Mouse (Mus musculus): ENCODE results near the gene Wwox. TPM values are rescaled to one million over a fixed set of nuclear protein-coding genes. Genes with fewer than 3 reads are reported as not detected.

Wwox gene
- total and polyA plus RNA-seq, 3 experiments, result 7.6 to 61.8 (median 12.2) TPM

DNA sequence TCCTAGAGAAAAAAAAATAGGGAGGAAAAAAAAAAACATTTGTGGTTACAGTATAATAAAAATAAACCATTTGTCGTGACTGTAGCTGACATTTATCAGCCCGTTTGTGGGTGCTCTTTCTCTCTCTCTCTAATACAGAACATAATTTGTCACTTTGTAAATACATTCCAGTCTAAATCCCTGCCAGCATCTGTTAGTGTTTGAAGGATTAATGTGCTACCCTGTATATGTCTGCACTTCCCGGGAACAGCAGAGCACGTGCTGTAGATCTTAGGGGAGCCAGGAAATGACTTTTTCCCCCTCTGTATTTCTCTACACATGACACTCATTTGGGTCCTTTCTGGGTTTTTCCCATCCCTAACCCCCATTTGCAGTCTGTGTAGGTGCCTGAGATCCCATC, 219.0 kb downstream of the Wwox start:
- DNase-seq (ENCODE audit: low read depth, low spot score), result no peak
- Histone ChIP-seq H3K4me1 (ENCODE audit: control insufficient read depth in 1 of 2, insufficient read depth in 2 of 2, low read length in 2 of 2) (no peaks in the 10 kb centered on the region), H3K27me3 (ENCODE audit: control insufficient read depth in 1 of 2, insufficient read depth in 2 of 2, low read length in 2 of 2) (no peaks in the 10 kb centered on the region), H3K79me2 (ENCODE audit: control insufficient read depth, insufficient read depth, low read length, poor library complexity) (no peaks in the 10 kb centered on the region), H3K27ac (ENCODE audit: control insufficient read depth, low read depth, low read length) (no peak overlapping the region), H3K9me3 (replicated peaks; ENCODE audit: insufficient read depth, low read length) (no peaks in the 10 kb centered on the region), H3K9ac (ENCODE audit: control insufficient read depth, low read depth, low read length, poor library complexity, severe bottlenecking) (no peak overlapping the region), H3K4me3 (ENCODE audit: control insufficient read depth in 1 of 2, insufficient read depth in 1 of 2, low read depth in 2 of 2, low read length in 2 of 2) (no peak overlapping the region), H3K36me3 (ENCODE audit: control insufficient read depth in 1 of 2, insufficient read depth in 2 of 2, low read length in 2 of 2) (no peaks in the 10 kb centered on the region)
- no peak for TF ChIP-seq TCF12 (IDR thresholded peaks at IDR 0.05; ENCODE audit: low read depth, low read length)
- no peak for TF ChIP-seq CHD2 (IDR thresholded peaks at IDR 0.05; ENCODE audit: low read length)
- no peak for TF ChIP-seq SMC3 (IDR thresholded peaks at IDR 0.05; ENCODE audit: low read depth, low read length)

DNA sequence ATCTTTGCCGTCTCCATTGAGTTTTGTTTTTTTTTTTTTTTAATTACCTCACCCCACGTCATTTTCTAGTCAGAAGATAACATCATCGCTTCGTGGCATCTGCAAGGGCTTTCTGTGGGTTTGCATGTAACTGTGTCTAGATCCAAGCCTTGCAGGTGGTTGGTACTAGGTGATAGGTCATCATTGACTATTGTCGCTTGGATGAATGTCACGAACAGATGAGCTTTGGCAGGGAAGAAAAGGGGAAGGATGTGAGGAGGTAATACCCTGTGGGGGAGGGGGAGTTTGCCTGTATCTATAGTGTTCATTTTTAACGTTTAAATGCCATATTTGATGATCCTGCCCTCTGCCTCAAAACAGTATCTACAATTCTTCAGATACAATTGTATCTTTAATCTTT, 223.6 kb downstream of the Wwox start:
- Histone ChIP-seq H3K27me3 (ENCODE audit: control insufficient read depth in 1 of 2, insufficient read depth in 2 of 2, low read length in 2 of 2) (no peaks in the 10 kb centered on the region), H3K9ac (ENCODE audit: control insufficient read depth, low read depth, low read length, poor library complexity, severe bottlenecking) (no peak overlapping the region), H3K27ac (ENCODE audit: control insufficient read depth, low read depth, low read length) (no peak overlapping the region), H3K79me2 (ENCODE audit: control insufficient read depth, insufficient read depth, low read length, poor library complexity) (no peaks in the 10 kb centered on the region), H3K9me3 (replicated peaks; ENCODE audit: insufficient read depth, low read length) (no peaks in the 10 kb centered on the region), H3K4me3 (ENCODE audit: control insufficient read depth in 1 of 2, insufficient read depth in 1 of 2, low read depth in 2 of 2, low read length in 2 of 2) (no peak overlapping the region), H3K4me1 (ENCODE audit: control insufficient read depth in 1 of 2, insufficient read depth in 2 of 2, low read length in 2 of 2) (no peaks in the 10 kb centered on the region), H3K36me3 (ENCODE audit: control insufficient read depth in 1 of 2, insufficient read depth in 2 of 2, low read length in 2 of 2) (no peaks in the 10 kb centered on the region)
- peak; percentile 3 for DNase-seq (ENCODE audit: low read depth, low spot score)
- TF ChIP-seq ZNF384 (IDR thresholded peaks at IDR 0.05; ENCODE audit: low read depth, low read length) (no peak), CHD1 (IDR thresholded peaks at IDR 0.05; ENCODE audit: low read depth, low read length) (no peak), GATA1 (IDR thresholded peaks at IDR 0.05; ENCODE audit: low read depth, low read length) (no peak), SMC3 (IDR thresholded peaks at IDR 0.05; ENCODE audit: low read depth, low read length) (no peak), ETS1 (IDR thresholded peaks at IDR 0.05; ENCODE audit: low read depth, low read length) (no peak), TCF12 (IDR thresholded peaks at IDR 0.05; ENCODE audit: low read depth, low read length) (no peak), JUND (IDR thresholded peaks at IDR 0.05; ENCODE audit: low read depth, low read length) (no peak), ZMIZ1 (IDR thresholded peaks at IDR 0.05; ENCODE audit: low read depth, low read length) (no peak), MEF2A (IDR thresholded peaks at IDR 0.05; ENCODE audit: extremely low read depth, insufficient replicate concordance, low read depth, low read length, poor library complexity, severe bottlenecking) (no peak), CTCF (IDR thresholded peaks at IDR 0.05 in 2 of 3, conservative IDR thresholded peaks at IDR 0.05 in 1 of 3; ENCODE audit: control insufficient read depth in 1 of 3, insufficient read depth in 1 of 3, low read depth in 2 of 3, low read length in 3 of 3, poor library complexity in 1 of 3, severe bottlenecking in 1 of 3) (no peak)

DNA sequence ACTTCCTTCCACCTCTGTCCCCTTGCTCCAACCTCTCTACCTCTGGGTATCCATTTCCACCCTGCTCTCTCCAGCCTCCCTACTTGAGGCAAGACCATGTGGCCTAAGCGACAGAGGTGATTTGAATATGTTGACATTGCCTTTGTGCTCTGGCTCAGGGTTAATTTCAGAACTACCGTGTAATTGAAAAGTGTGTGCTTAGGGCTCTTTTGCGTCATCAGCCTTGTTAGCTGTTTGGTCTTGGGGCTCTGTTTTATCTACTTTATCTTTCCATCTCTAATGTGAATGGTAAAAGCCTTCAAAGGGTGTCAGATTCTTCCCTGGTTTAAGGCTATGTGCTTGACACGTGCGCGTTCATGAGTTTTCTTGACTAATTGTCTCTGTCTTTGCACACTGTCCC, 226.1 kb downstream of the Wwox start:
- Histone ChIP-seq H3K9ac (ENCODE audit: control insufficient read depth, low read depth, low read length, poor library complexity, severe bottlenecking) (no peak overlapping the region), H3K36me3 (ENCODE audit: control insufficient read depth in 1 of 2, insufficient read depth in 2 of 2, low read length in 2 of 2) (no peaks in the 10 kb centered on the region), H3K27ac (ENCODE audit: control insufficient read depth, low read depth, low read length) (no peak overlapping the region), H3K27me3 (ENCODE audit: control insufficient read depth in 1 of 2, insufficient read depth in 2 of 2, low read length in 2 of 2) (no peaks in the 10 kb centered on the region), H3K4me3 (ENCODE audit: control insufficient read depth in 1 of 2, insufficient read depth in 1 of 2, low read depth in 2 of 2, low read length in 2 of 2) (no peak overlapping the region), H3K79me2 (ENCODE audit: control insufficient read depth, insufficient read depth, low read length, poor library complexity) (no peaks in the 10 kb centered on the region), H3K4me1 (ENCODE audit: control insufficient read depth in 1 of 2, insufficient read depth in 2 of 2, low read length in 2 of 2) (no peaks in the 10 kb centered on the region), H3K9me3 (replicated peaks; ENCODE audit: insufficient read depth, low read length) (no peaks in the 10 kb centered on the region)
- TF ChIP-seq ZC3H11A (IDR thresholded peaks at IDR 0.05; ENCODE audit: low read depth, low read length) (no peak), MEF2A (IDR thresholded peaks at IDR 0.05; ENCODE audit: extremely low read depth, insufficient replicate concordance, low read depth, low read length, poor library complexity, severe bottlenecking) (no peak), RAD21 (IDR thresholded peaks at IDR 0.05; ENCODE audit: low read depth, low read length) (no peak), GABPA (IDR thresholded peaks at IDR 0.05; ENCODE audit: low read depth, low read length) (no peak), KAT2A (conservative IDR thresholded peaks at IDR 0.05; ENCODE audit: low read depth, low read length) (no peak), ETS1 (IDR thresholded peaks at IDR 0.05; ENCODE audit: low read depth, low read length) (no peak), JUND (IDR thresholded peaks at IDR 0.05; ENCODE audit: low read depth, low read length) (no peak), GATA1 (IDR thresholded peaks at IDR 0.05; ENCODE audit: low read depth, low read length) (no peak), POLR2AphosphoS2 (IDR thresholded peaks at IDR 0.05; ENCODE audit: low read length) (no peak)
- no peak for DNase-seq (ENCODE audit: low read depth, low spot score)
